ENCODE assay signal across 8 mouse cellular contexts in genomic region chr2:27699574-27699973, GRCm38 (mm10). TPM values are rescaled to one million over a fixed set of nuclear protein-coding genes. Genes with fewer than 3 reads are reported as not detected.
DNase-seq lines count a peak whose midpoint lies in the region; ATAC-seq and TF ChIP-seq lines count a peak whose summit lies in the region.

No protein-coding gene starts in this region.

- intact Hi-C loops in gastrocnemius, postnatal 14 days (cut with DNase I; ENCODE audit: low total_unique reads): no loop called here
- intact Hi-C loops in left cerebral cortex, adult 2 months (cut with DNase I): no loop called here

- peaks cover 24% of the 10 kb centered on the region for H3K4me1 ChIP-seq in hindbrain, postnatal 0 days (ENCODE audit: insufficient read depth, low read length)

- peak; percentile 90 for ATAC-seq in hindbrain, postnatal 0 days
- no peak for ATAC-seq in granulocyte monocyte progenitor cell, adult 5-6 weeks (replicated peaks; ENCODE audit: poor library complexity, severe bottlenecking)

- no peak overlapping the region for H3K4me2 ChIP-seq in hindbrain, postnatal 0 days (ENCODE audit: low read depth, low read length)

- no peak overlapping the region for H3K4me3 ChIP-seq in hindbrain, postnatal 0 days (ENCODE audit: low read length)
- H3K4me3 ChIP-seq in left cerebral cortex, adult 2 months: no peak overlapping the region

- TF ChIP-seq CTCF in hindbrain, postnatal 0 days (IDR thresholded peaks at IDR 0.05; ENCODE audit: low read depth): peak; percentile 67
- peak; percentile 42 for TF ChIP-seq CTCF in left cerebral cortex, adult 2 months (IDR thresholded peaks at IDR 0.05)

- H3K9me3 ChIP-seq in hindbrain, postnatal 0 days (ENCODE audit: low read length): no peaks in the 10 kb centered on the region

- H3K27ac ChIP-seq in hindbrain, postnatal 0 days: peak overlapping the region; percentile 52
- H3K27ac ChIP-seq in left cerebral cortex, adult 2 months: no peak overlapping the region

- no peaks in the 10 kb centered on the region for H3K27me3 ChIP-seq in hindbrain, postnatal 0 days (ENCODE audit: insufficient read depth, low read length)

- H3K36me3 ChIP-seq in hindbrain, postnatal 0 days (ENCODE audit: insufficient read depth, low read length): no peaks in the 10 kb centered on the region

- 9% methylated on average over 7 of the region's 7 CpGs for WGBS in hindbrain, postnatal 0 days

- peak; percentile 82 for DNase-seq in adrenal gland, postnatal 10 days
- peak; percentile 64 for DNase-seq in embryo, embryonic 10.5 days (ENCODE audit: low spot score)
- peak; percentile 93 for DNase-seq in gastrocnemius, postnatal 14 days
- DNase-seq in hindbrain, postnatal 0 days (ENCODE audit: low spot score): peak; percentile 93
- peak; percentile 59 to 74 for DNase-seq in left cerebral cortex, adult 2 months (ENCODE audit: extremely low spot score in 1 of 2, low spot score in 2 of 2)
- DNase-seq in lung, postnatal 36 days: peak; percentile 86
- peak; percentile 73 for DNase-seq in right cerebral cortex, postnatal 14 days

- H3K9ac ChIP-seq in hindbrain, postnatal 0 days (replicated peaks; ENCODE audit: low read length): 0 out of 2 replicates have a peak overlapping the region, but pooled peaks have one; percentile 1

RNA-seq across cellular contexts. Expression of gene Rxra, which starts 23.3 kb away (rescaled TPM):
- total RNA-seq in adrenal gland, postnatal 10 days (2021): 10 to 100 TPM; 49.3 to 75.6 TPM
- 10 to 100 TPM; 48.4 to 53.6 TPM for total RNA-seq in gastrocnemius, postnatal 14 days (2021)
- 32.5 and 34.0 TPM in 2 replicates for total RNA-seq in hindbrain, postnatal 0 days (2014; rRNA removed)
- 3.5 and 3.9 TPM in 2 replicates for polyA plus RNA-seq in hindbrain, postnatal 0 days (2015; fragmentation: Nextera tagmentation; extraction: Ambion mirVana)
- 10 to 100 TPM; 24.4 to 25.4 TPM for total RNA-seq in left cerebral cortex, adult 2 months (2021)
- 1.8 and 3.2 TPM in 2 replicates for total RNA-seq in granulocyte monocyte progenitor cell, adult 5-6 weeks (2014; fragmentation: Nextera tagmentation)
- 0.77 and 1.4 TPM in 2 replicates for total RNA-seq in granulocyte monocyte progenitor cell, adult 5-6 weeks (2017)
